Mouse (Mus musculus) kidney, postnatal 14 days (tissue): ENCODE results near the gene Nrp2.

ENCODE experiments used
- DNase-seq: peaks from one replicate; pipeline ENCODE4 v3.0.0; 2022; ENCODE audit warnings: mixed read lengths

Gene Nrp2

GRCm38 (mm10) chr1:62752661-62753333 lies 49.7 kb downstream of the Nrp2 start:
- no peak for DNase-seq

- no peak for DNase-seq
These were observed 51.2 kb downstream of the Nrp2 start for GRCm38 (mm10) chr1:62754066-62754835.

GRCm38 (mm10) chr1:62760086-62760485 lies 57.0 kb downstream of the Nrp2 start:
- DNase-seq: no peak

GRCm38 (mm10) chr1:62760565-62760964 lies 57.5 kb downstream of the Nrp2 start:
- DNase-seq: no peak

- no peak for DNase-seq
These were observed 60.7 kb downstream of the Nrp2 start for GRCm38 (mm10) chr1:62763779-62764178.

- DNase-seq: no peak
These were observed 62.1 kb downstream of the Nrp2 start for GRCm38 (mm10) chr1:62765171-62765570.

- no peak for DNase-seq
These were observed 63.7 kb downstream of the Nrp2 start for GRCm38 (mm10) chr1:62766766-62767165.

- no peak for DNase-seq
These were observed 64.5 kb downstream of the Nrp2 start for GRCm38 (mm10) chr1:62767611-62768010.

GRCm38 (mm10) chr1:62770576-62770975 lies 67.5 kb downstream of the Nrp2 start:
- DNase-seq: no peak

GRCm38 (mm10) chr1:62772391-62772790 lies 69.3 kb downstream of the Nrp2 start:
- DNase-seq: no peak

GRCm38 (mm10) chr1:62773105-62773920 lies 70.2 kb downstream of the Nrp2 start:
- no peak for DNase-seq

- DNase-seq: no peak
These were observed 70.8 kb downstream of the Nrp2 start for GRCm38 (mm10) chr1:62773921-62774191.

GRCm38 (mm10) chr1:62774288-62775218 lies 71.5 kb downstream of the Nrp2 start:
- DNase-seq: no peak

- no peak for DNase-seq
These were observed 74.5 kb downstream of the Nrp2 start for GRCm38 (mm10) chr1:62777320-62778235.

- DNase-seq: no peak
These were observed 75.8 kb downstream of the Nrp2 start for GRCm38 (mm10) chr1:62778910-62779309.

GRCm38 (mm10) chr1:62780068-62780761 lies 77.1 kb downstream of the Nrp2 start:
- DNase-seq: no peak

- peak; percentile 36 for DNase-seq
These were observed 79.1 kb downstream of the Nrp2 start for GRCm38 (mm10) chr1:62782155-62782554.

GRCm38 (mm10) chr1:62782573-62782972 lies 79.5 kb downstream of the Nrp2 start:
- no peak for DNase-seq

- DNase-seq: no peak
These were observed 80.4 kb downstream of the Nrp2 start for GRCm38 (mm10) chr1:62783354-62784083.

- DNase-seq: no peak
These were observed 81.0 kb downstream of the Nrp2 start for GRCm38 (mm10) chr1:62784084-62784392.
